Mouse (Mus musculus): ENCODE measurements at regions not wholly inside any gene's neighbourhood (a gene's known extent, or its start where the extent isn't known, plus 50 kb on each side); places are given as distances from the start of the nearest gene placed in this dataset.
A peak's percentile ranks its signal among the peaks of the same experiment; 100 is the strongest.

GRCm38 (mm10) chr7:145110657-145111251 lies 97.2 kb downstream of the 1810010D01Rik start:
- peak overlapping the region; percentile 31; the same call in 1 of the 2 replicates for H3K27ac ChIP-seq (ENCODE audit: low read depth, low read length)
- H3K4me3 ChIP-seq (ENCODE audit: low read depth, low read length), result no peak overlapping the region
- no peak for ATAC-seq
- no peak for DNase-seq
- H3K4me2 ChIP-seq (ENCODE audit: low read depth), result no peak overlapping the region
- H3K36me3 ChIP-seq (ENCODE audit: insufficient read depth), result no peaks in the 10 kb centered on the region
- H3K4me1 ChIP-seq (ENCODE audit: insufficient read depth), result no peaks in the 10 kb centered on the region
- no peak for TF ChIP-seq CTCF (IDR thresholded peaks at IDR 0.05; ENCODE audit: low read depth)
- no peaks in the 10 kb centered on the region for H3K27me3 ChIP-seq (ENCODE audit: insufficient read depth, low read length)
- 53% methylated on average over 10 of the region's 10 CpGs for WGBS
- no peaks in the 10 kb centered on the region for H3K9me3 ChIP-seq (ENCODE audit: low read length)
- no peak overlapping the region for H3K9ac ChIP-seq

GRCm38 (mm10) chr7:145110028-145110427 lies 97.9 kb downstream of the 1810010D01Rik start:
- ATAC-seq, result no peak
- WGBS, result 91% methylated on average over 3 of the region's 3 CpGs
- no peaks in the 10 kb centered on the region for H3K9me3 ChIP-seq (ENCODE audit: low read length)
- no peak overlapping the region for H3K4me2 ChIP-seq (ENCODE audit: low read depth)
- DNase-seq, result no peak
- no peak for TF ChIP-seq CTCF (IDR thresholded peaks at IDR 0.05; ENCODE audit: low read depth)
- no peaks in the 10 kb centered on the region for H3K36me3 ChIP-seq (ENCODE audit: insufficient read depth)
- H3K27ac ChIP-seq (ENCODE audit: low read depth, low read length), result no peak overlapping the region
- H3K4me3 ChIP-seq (ENCODE audit: low read depth, low read length), result no peak overlapping the region
- H3K9ac ChIP-seq, result no peak overlapping the region
- H3K4me1 ChIP-seq (ENCODE audit: insufficient read depth), result no peaks in the 10 kb centered on the region
- no peaks in the 10 kb centered on the region for H3K27me3 ChIP-seq (ENCODE audit: insufficient read depth, low read length)

GRCm38 (mm10) chr7:145109471-145109870 lies 98.4 kb downstream of the 1810010D01Rik start:
- Histone ChIP-seq H3K9ac (no peak overlapping the region), H3K4me2 (ENCODE audit: low read depth) (no peak overlapping the region), H3K27me3 (ENCODE audit: insufficient read depth, low read length) (no peaks in the 10 kb centered on the region), H3K36me3 (ENCODE audit: insufficient read depth) (no peaks in the 10 kb centered on the region), H3K4me3 (ENCODE audit: low read depth, low read length) (no peak overlapping the region), H3K4me1 (ENCODE audit: insufficient read depth) (no peaks in the 10 kb centered on the region), H3K27ac (ENCODE audit: low read depth, low read length) (no peak overlapping the region), H3K9me3 (ENCODE audit: low read length) (no peaks in the 10 kb centered on the region)
- 86% methylated on average over 4 of the region's 4 CpGs for WGBS
- no peak for TF ChIP-seq CTCF (IDR thresholded peaks at IDR 0.05; ENCODE audit: low read depth)
- DNase-seq, result no peak
- ATAC-seq, result no peak

- DNase-seq, result no peak
- Histone ChIP-seq H3K27me3 (ENCODE audit: insufficient read depth, low read length) (no peaks in the 10 kb centered on the region), H3K9me3 (ENCODE audit: low read length) (no peaks in the 10 kb centered on the region), H3K4me3 (ENCODE audit: low read depth, low read length) (no peak overlapping the region), H3K27ac (ENCODE audit: low read depth, low read length) (no peak overlapping the region), H3K4me2 (ENCODE audit: low read depth) (no peak overlapping the region), H3K4me1 (ENCODE audit: insufficient read depth) (no peaks in the 10 kb centered on the region), H3K36me3 (ENCODE audit: insufficient read depth) (no peaks in the 10 kb centered on the region), H3K9ac (no peak overlapping the region)
- TF ChIP-seq CTCF (IDR thresholded peaks at IDR 0.05; ENCODE audit: low read depth), result no peak
- no peak for ATAC-seq
- WGBS, result 92% methylated on average over 3 of the region's 3 CpGs
Measured at GRCm38 (mm10) chr7:145108994-145109393, 98.9 kb downstream of the 1810010D01Rik start.

- Histone ChIP-seq H3K27ac (ENCODE audit: low read depth, low read length) (no peak overlapping the region), H3K36me3 (ENCODE audit: insufficient read depth) (no peaks in the 10 kb centered on the region), H3K4me2 (ENCODE audit: low read depth) (no peak overlapping the region), H3K27me3 (ENCODE audit: insufficient read depth, low read length) (no peaks in the 10 kb centered on the region), H3K4me1 (ENCODE audit: insufficient read depth) (no peaks in the 10 kb centered on the region), H3K9me3 (ENCODE audit: low read length) (no peaks in the 10 kb centered on the region), H3K9ac (no peak overlapping the region), H3K4me3 (ENCODE audit: low read depth, low read length) (no peak overlapping the region)
- no peak for TF ChIP-seq CTCF (IDR thresholded peaks at IDR 0.05; ENCODE audit: low read depth)
- 78% methylated on average over 2 of the region's 2 CpGs for WGBS
- no peak for ATAC-seq
- no peak for DNase-seq
Measured at GRCm38 (mm10) chr7:145107575-145108170, 100.2 kb downstream of the 1810010D01Rik start.

- Histone ChIP-seq H3K27ac (ENCODE audit: low read depth, low read length) (no peak overlapping the region), H3K4me2 (ENCODE audit: low read depth) (no peak overlapping the region), H3K9me3 (ENCODE audit: low read length) (no peaks in the 10 kb centered on the region), H3K4me3 (ENCODE audit: low read depth, low read length) (no peak overlapping the region), H3K27me3 (ENCODE audit: insufficient read depth, low read length) (no peaks in the 10 kb centered on the region), H3K36me3 (ENCODE audit: insufficient read depth) (no peaks in the 10 kb centered on the region), H3K4me1 (ENCODE audit: insufficient read depth) (no peaks in the 10 kb centered on the region), H3K9ac (no peak overlapping the region)
- ATAC-seq (no peak), DNase-seq (no peak)
- WGBS, result 64% methylated on average over 4 of the region's 4 CpGs
- no peak for TF ChIP-seq CTCF (IDR thresholded peaks at IDR 0.05; ENCODE audit: low read depth)
Measured at GRCm38 (mm10) chr7:145106494-145106849, 101.4 kb downstream of the 1810010D01Rik start.

GRCm38 (mm10) chr7:145105831-145106493 lies 102.0 kb downstream of the 1810010D01Rik start:
- DNase-seq (no peak), ATAC-seq (no peak)
- WGBS, result 92% methylated on average over 7 of the region's 7 CpGs

More at GRCm38 (mm10) chr7:145105831-145106493, 102.0 kb downstream of the 1810010D01Rik start:
- Histone ChIP-seq H3K4me3 (ENCODE audit: low read depth, low read length) (no peak overlapping the region), H3K36me3 (ENCODE audit: insufficient read depth) (no peaks in the 10 kb centered on the region), H3K4me2 (ENCODE audit: low read depth) (no peak overlapping the region), H3K9me3 (ENCODE audit: low read length) (no peaks in the 10 kb centered on the region), H3K9ac (no peak overlapping the region), H3K27me3 (ENCODE audit: insufficient read depth, low read length) (no peaks in the 10 kb centered on the region), H3K4me1 (ENCODE audit: insufficient read depth) (no peaks in the 10 kb centered on the region), H3K27ac (ENCODE audit: low read depth, low read length) (no peak overlapping the region)
- no peak for TF ChIP-seq CTCF (IDR thresholded peaks at IDR 0.05; ENCODE audit: low read depth)
